Mouse (Mus musculus) layer of hippocampus, postnatal 36 days (tissue): ENCODE results near the gene Vps35. TPM values are rescaled to one million over a fixed set of nuclear protein-coding genes. Genes with fewer than 3 reads are reported as not detected.

ENCODE experiments used
- total RNA-seq, 2 experiments: library from RNA; stranded (reverse); gene quantifications; 2 replicates each; pipeline ENCODE4 v1.2.3; 2021

The Vps35 gene
- total RNA-seq, 2 experiments from 2014 or later, result 129 to 139 TPM

Other genes with a start within 250 kb of the Vps35 start
- 10 to 100 TPM; 22.8 to 24.1 TPM for gene Fbxw9, start 239.7 kb downstream of the Vps35 start, total RNA-seq
- not detected for gene Gm5741, start 231.8 kb downstream of the Vps35 start, total RNA-seq
- gene Dhps, start 228.0 kb downstream of the Vps35 start, total RNA-seq, result 10 to 100 TPM; 52.1 to 60.6 TPM
- 10 to 100 TPM; 55.0 to 65.7 TPM for gene Wdr83os, start 219.1 kb downstream of the Vps35 start, total RNA-seq
- gene Wdr83, start 218.5 kb downstream of the Vps35 start, total RNA-seq, result 10 to 100 TPM; 26.1 to 28.4 TPM
- 10 to 100 TPM; 30.5 to 36.8 TPM for gene Man2b1, start 216.5 kb downstream of the Vps35 start, total RNA-seq
- 1 to 10 TPM; 6.8 to 8.0 TPM for gene Zfp791, start 176.7 kb downstream of the Vps35 start, total RNA-seq
- not detected for gene Cks1brt, start 147.9 kb downstream of the Vps35 start, total RNA-seq
- gene Olfr371, start 73.8 kb downstream of the Vps35 start, total RNA-seq, result not detected
- 10 to 100 TPM; 26.6 to 33.2 TPM for gene Orc6, start 170 bp downstream of the Vps35 start, total RNA-seq
- gene Mylk3, start 86.5 kb upstream of the Vps35 start, total RNA-seq, result 1 to 10 TPM; 1.6 to 2.0 TPM
- 10 to 100 TPM; 16.8 to 17.1 TPM for gene 4921524J17Rik, start 133.0 kb upstream of the Vps35 start, total RNA-seq
- gene Gpt2, start 192.8 kb upstream of the Vps35 start, total RNA-seq, result 10 to 100 TPM; 75.5 to 86.1 TPM